Comparison of ENCODE assay signal across 27 mouse cellular contexts in the genomic region with DNA sequence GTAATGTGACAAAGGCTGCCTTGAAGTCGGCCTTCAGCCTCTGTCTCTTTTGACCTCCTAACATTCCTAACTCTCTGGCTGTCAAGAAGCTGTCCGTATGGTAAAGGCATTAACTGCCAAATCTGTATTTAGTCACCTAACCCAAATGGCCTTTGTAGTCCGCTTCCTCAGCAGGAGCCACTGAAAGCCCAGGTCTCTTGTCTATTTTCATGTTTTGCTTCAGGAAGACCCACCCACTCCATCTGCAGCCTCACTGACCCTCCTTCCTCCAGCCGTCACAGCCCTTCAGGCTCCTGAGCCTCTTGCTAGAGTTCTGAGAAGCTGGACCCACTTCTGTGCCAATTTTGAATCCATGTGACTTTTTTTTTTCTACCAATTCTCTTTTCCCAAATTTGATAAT. TPM values are rescaled to one million over a fixed set of nuclear protein-coding genes. Genes with fewer than 3 reads are reported as not detected.
A peak's percentile ranks its signal among the peaks of the same experiment; 100 is the strongest.
DNase-seq lines count a peak whose midpoint lies in the region; ATAC-seq and TF ChIP-seq lines count a peak whose summit lies in the region.
"Had no signal": no experiment of that assay in that cellular context is flagged by ENCODE, and none has a peak within 500 bp of the region (broad histone marks: within the 10 kb centered on the region; RNA-seq: fewer than 3 reads in every experiment).

No protein-coding gene starts in this region.

- H3K4me2 ChIP-seq in forebrain, embryonic 15.5 days (replicated peaks), result no peak overlapping the region
- H3K4me2 ChIP-seq in forebrain, embryonic 12.5 days, result no peak overlapping the region
- no peak overlapping the region for H3K4me2 ChIP-seq in midbrain, postnatal 0 days (ENCODE audit: low read depth, low read length, poor library complexity, severe bottlenecking)
- no peak overlapping the region for H3K4me2 ChIP-seq in hindbrain, postnatal 0 days (ENCODE audit: low read depth, low read length)
- H3K4me2 ChIP-seq: embryonic facial prominence, embryonic 12.5 days; embryonic facial prominence, embryonic 15.5 days; forebrain, embryonic 13.5 days; heart, embryonic 13.5 days; hindbrain, embryonic 12.5 days had no signal

- H3K9me3 ChIP-seq in forebrain, embryonic 15.5 days, result no peaks in the 10 kb centered on the region
- H3K9me3 ChIP-seq in forebrain, embryonic 12.5 days, result no peaks in the 10 kb centered on the region
- H3K9me3 ChIP-seq in midbrain, embryonic 10.5 days (replicated peaks), result no peaks in the 10 kb centered on the region
- H3K9me3 ChIP-seq in midbrain, postnatal 0 days (ENCODE audit: low read length), result no peaks in the 10 kb centered on the region
- no peaks in the 10 kb centered on the region for H3K9me3 ChIP-seq in hindbrain, postnatal 0 days (ENCODE audit: low read length)
- H3K9me3 ChIP-seq: embryonic facial prominence, embryonic 12.5 days; embryonic facial prominence, embryonic 15.5 days; forebrain, embryonic 13.5 days; heart, embryonic 10.5 days; heart, embryonic 13.5 days; hindbrain, embryonic 12.5 days had no signal

- no peak overlapping the region for H3K9ac ChIP-seq in forebrain, embryonic 15.5 days (replicated peaks)
- H3K9ac ChIP-seq in forebrain, embryonic 12.5 days, result no peak overlapping the region
- no peak overlapping the region for H3K9ac ChIP-seq in midbrain, postnatal 0 days (replicated peaks; ENCODE audit: low read length, poor library complexity, severe bottlenecking)
- H3K9ac ChIP-seq in hindbrain, postnatal 0 days (replicated peaks; ENCODE audit: low read length), result no peak overlapping the region
- H3K9ac ChIP-seq: embryonic facial prominence, embryonic 12.5 days; embryonic facial prominence, embryonic 15.5 days; forebrain, embryonic 13.5 days; heart, embryonic 13.5 days; hindbrain, embryonic 12.5 days had no signal

- H3K27ac ChIP-seq in forebrain, embryonic 15.5 days (replicated peaks), result 0 out of 2 replicates have a peak overlapping the region, but pooled peaks have one; percentile 11
- H3K27ac ChIP-seq in forebrain, embryonic 12.5 days, result no peak overlapping the region
- 0 out of 2 replicates have a peak overlapping the region, but pooled peaks have one; percentile 57 for H3K27ac ChIP-seq in midbrain, embryonic 10.5 days (replicated peaks)
- no peak overlapping the region for H3K27ac ChIP-seq in midbrain, postnatal 0 days (ENCODE audit: low read depth, low read length)
- no peak overlapping the region for H3K27ac ChIP-seq in hindbrain, postnatal 0 days
- H3K27ac ChIP-seq: embryonic facial prominence, embryonic 12.5 days; embryonic facial prominence, embryonic 15.5 days; forebrain, embryonic 13.5 days; heart, embryonic 10.5 days; heart, embryonic 13.5 days; hindbrain, embryonic 12.5 days had no signal

- no peak for ATAC-seq in forebrain, embryonic 15.5 days (replicated peaks)
- ATAC-seq in forebrain, embryonic 12.5 days (ENCODE audit: low FRiP score), result no peak
- ATAC-seq in midbrain, postnatal 0 days (ENCODE audit: low FRiP score), result no peak
- ATAC-seq in hindbrain, postnatal 0 days, result no peak
- ATAC-seq: CD4-positive, CD25-positive, alpha-beta regulatory T cell, adult 4 months; forebrain, embryonic 13.5 days; hindbrain, embryonic 16.5 days; inflammation-experienced regulatory T-cells, adult 6 months; intestine, embryonic 16.5 days had no signal

- no peaks in the 10 kb centered on the region for H3K27me3 ChIP-seq in forebrain, embryonic 15.5 days
- H3K27me3 ChIP-seq in forebrain, embryonic 12.5 days, result no peaks in the 10 kb centered on the region
- no peaks in the 10 kb centered on the region for H3K27me3 ChIP-seq in midbrain, embryonic 10.5 days (ENCODE audit: low read depth, poor library complexity, severe bottlenecking)
- H3K27me3 ChIP-seq in midbrain, postnatal 0 days (ENCODE audit: insufficient read depth, low read length), result no peaks in the 10 kb centered on the region
- no peaks in the 10 kb centered on the region for H3K27me3 ChIP-seq in hindbrain, postnatal 0 days (ENCODE audit: insufficient read depth, low read length)
- H3K27me3 ChIP-seq: embryonic facial prominence, embryonic 12.5 days; embryonic facial prominence, embryonic 15.5 days; forebrain, embryonic 13.5 days; heart, embryonic 13.5 days; hindbrain, embryonic 12.5 days had no signal

- no peak for TF ChIP-seq CTCF in midbrain, postnatal 0 days (IDR thresholded peaks at IDR 0.05)
- no peak for TF ChIP-seq CTCF in hindbrain, postnatal 0 days (IDR thresholded peaks at IDR 0.05; ENCODE audit: low read depth)

- WGBS in forebrain, embryonic 15.5 days, result 56% methylated on average over 4 of the region's 4 CpGs
- 58% methylated on average over 4 of the region's 4 CpGs for WGBS in forebrain, embryonic 12.5 days
- WGBS in midbrain, embryonic 10.5 days, result 58% methylated on average over 4 of the region's 4 CpGs
- WGBS in midbrain, postnatal 0 days, result 62% methylated on average over 4 of the region's 4 CpGs
- 51% methylated on average over 4 of the region's 4 CpGs for WGBS in hindbrain, postnatal 0 days

- DNase-seq in midbrain, embryonic 10.5 days (ENCODE audit: low spot score), result no peak
- DNase-seq in midbrain, postnatal 0 days (ENCODE audit: low spot score), result no peak
- DNase-seq in embryo, embryonic 9.5 days (ENCODE audit: extremely low spot score), result peak; percentile 28
- DNase-seq in hindbrain, postnatal 0 days (ENCODE audit: low spot score), result no peak
- DNase-seq: adrenal gland, adult 2 months; adrenal gland, postnatal 14 days; cerebellum, adult 18-20 months; cerebellum, adult 9-10 months; cerebellum, postnatal 14 days; gastrocnemius, postnatal 25 days; heart, postnatal 14 days; kidney, adult 18-20 months; kidney, adult 9 months had no signal

- peaks cover 28% of the 10 kb centered on the region for H3K4me1 ChIP-seq in forebrain, embryonic 15.5 days
- peaks cover 18% of the 10 kb centered on the region for H3K4me1 ChIP-seq in forebrain, embryonic 12.5 days
- H3K4me1 ChIP-seq in midbrain, embryonic 10.5 days, result peaks cover 34% of the 10 kb centered on the region
- no peaks in the 10 kb centered on the region for H3K4me1 ChIP-seq in midbrain, postnatal 0 days (ENCODE audit: insufficient read depth, low read length)
- peaks cover 5% of the 10 kb centered on the region for H3K4me1 ChIP-seq in hindbrain, postnatal 0 days (ENCODE audit: insufficient read depth, low read length)

- H3K4me3 ChIP-seq in forebrain, embryonic 15.5 days, result no peak overlapping the region
- no peak overlapping the region for H3K4me3 ChIP-seq in forebrain, embryonic 12.5 days (replicated peaks)
- no peak overlapping the region for H3K4me3 ChIP-seq in midbrain, embryonic 10.5 days
- no peak overlapping the region for H3K4me3 ChIP-seq in midbrain, postnatal 0 days (ENCODE audit: low read depth, low read length)
- H3K4me3 ChIP-seq in hindbrain, postnatal 0 days (ENCODE audit: low read length), result no peak overlapping the region
- H3K4me3 ChIP-seq: embryonic facial prominence, embryonic 12.5 days; embryonic facial prominence, embryonic 15.5 days; forebrain, embryonic 13.5 days; heart, embryonic 10.5 days; heart, embryonic 13.5 days; hindbrain, embryonic 12.5 days had no signal

- H3K36me3 ChIP-seq in forebrain, embryonic 15.5 days, result no peaks in the 10 kb centered on the region
- no peaks in the 10 kb centered on the region for H3K36me3 ChIP-seq in forebrain, embryonic 12.5 days (replicated peaks)
- no peaks in the 10 kb centered on the region for H3K36me3 ChIP-seq in midbrain, embryonic 10.5 days
- H3K36me3 ChIP-seq in midbrain, postnatal 0 days (ENCODE audit: insufficient read depth, low read length), result no peaks in the 10 kb centered on the region
- no peaks in the 10 kb centered on the region for H3K36me3 ChIP-seq in hindbrain, postnatal 0 days (ENCODE audit: insufficient read depth, low read length)
- H3K36me3 ChIP-seq: embryonic facial prominence, embryonic 12.5 days; embryonic facial prominence, embryonic 15.5 days; heart, embryonic 10.5 days; heart, embryonic 13.5 days; hindbrain, embryonic 12.5 days had no signal

RNA-seq across cellular contexts. Expression of a gene that starts 2.8 kb away (rescaled TPM):
- polyA plus RNA-seq in forebrain, embryonic 15.5 days (2015; fragmentation: Nextera tagmentation; extraction: Ambion mirVana), result 671 and 696 TPM in 2 replicates
- 446 and 473 TPM in 2 replicates for polyA plus RNA-seq in forebrain, embryonic 12.5 days (2016; fragmentation: Nextera tagmentation; extraction: Ambion mirVana)
- 232 and 306 TPM in 2 replicates for polyA plus RNA-seq in midbrain, embryonic 10.5 days (2016; fragmentation: Nextera tagmentation; extraction: Ambion mirVana)
- 371 and 469 TPM in 2 replicates for total RNA-seq in midbrain, postnatal 0 days (2014; rRNA removed)
- 530 and 548 TPM in 2 replicates for polyA plus RNA-seq in midbrain, postnatal 0 days (2015; fragmentation: Nextera tagmentation; extraction: Ambion mirVana)
- total RNA-seq in hindbrain, postnatal 0 days (2014; rRNA removed), result 237 and 300 TPM in 2 replicates
- 464 and 483 TPM in 2 replicates for polyA plus RNA-seq in hindbrain, postnatal 0 days (2015; fragmentation: Nextera tagmentation; extraction: Ambion mirVana)
- total RNA-seq: granulocyte monocyte progenitor cell, adult 5-6 weeks; MEL had no signal
- polyA plus RNA-seq: inflammation-experienced regulatory T-cells, adult 6 months had no signal

RNA-seq across cellular contexts. Expression of a gene that starts 21.7 kb away (rescaled TPM):
- polyA plus RNA-seq in forebrain, embryonic 15.5 days (2015; fragmentation: Nextera tagmentation; extraction: Ambion mirVana), result 117 and 126 TPM in 2 replicates
- 111 and 118 TPM in 2 replicates for polyA plus RNA-seq in forebrain, embryonic 12.5 days (2016; fragmentation: Nextera tagmentation; extraction: Ambion mirVana)
- polyA plus RNA-seq in midbrain, embryonic 10.5 days (2016; fragmentation: Nextera tagmentation; extraction: Ambion mirVana), result 93.0 and 94.2 TPM in 2 replicates
- total RNA-seq in midbrain, postnatal 0 days (2014; rRNA removed), result 87.6 and 94.0 TPM in 2 replicates
- polyA plus RNA-seq in midbrain, postnatal 0 days (2015; fragmentation: Nextera tagmentation; extraction: Ambion mirVana), result 103 and 106 TPM in 2 replicates
- 85.0 and 93.2 TPM in 2 replicates for total RNA-seq in hindbrain, postnatal 0 days (2014; rRNA removed)
- polyA plus RNA-seq in hindbrain, postnatal 0 days (2015; fragmentation: Nextera tagmentation; extraction: Ambion mirVana), result 105 and 107 TPM in 2 replicates

RNA-seq across cellular contexts. Expression of a gene that starts 51.4 kb away (rescaled TPM):
- polyA plus RNA-seq in forebrain, embryonic 15.5 days (2015; fragmentation: Nextera tagmentation; extraction: Ambion mirVana), result 102 and 106 TPM in 2 replicates
- polyA plus RNA-seq in forebrain, embryonic 12.5 days (2016; fragmentation: Nextera tagmentation; extraction: Ambion mirVana), result 132 and 144 TPM in 2 replicates
- 160 and 167 TPM in 2 replicates for polyA plus RNA-seq in midbrain, embryonic 10.5 days (2016; fragmentation: Nextera tagmentation; extraction: Ambion mirVana)
- 62.1 and 64.4 TPM in 2 replicates for total RNA-seq in midbrain, postnatal 0 days (2014; rRNA removed)
- 63.3 and 73.6 TPM in 2 replicates for polyA plus RNA-seq in midbrain, postnatal 0 days (2015; fragmentation: Nextera tagmentation; extraction: Ambion mirVana)
- total RNA-seq in hindbrain, postnatal 0 days (2014; rRNA removed), result 67.4 and 80.1 TPM in 2 replicates
- polyA plus RNA-seq in hindbrain, postnatal 0 days (2015; fragmentation: Nextera tagmentation; extraction: Ambion mirVana), result 74.1 and 81.1 TPM in 2 replicates

Comparison
In these comparisons a context has a peak if more than half of its experiments do, and no peak if none do; other contexts are left out.
1. H3K27ac ChIP-seq: peak in forebrain, embryonic 15.5 days (single experiment) and midbrain, embryonic 10.5 days (single experiment); none in forebrain, embryonic 12.5 days (single experiment), midbrain, postnatal 0 days (single experiment) and hindbrain, postnatal 0 days (single experiment).